Mouse (Mus musculus) thymus, adult 2 months (tissue): ENCODE results near the gene Zfp385b. TPM values are rescaled to one million over a fixed set of nuclear protein-coding genes. Genes with fewer than 3 reads are reported as not detected.

ENCODE experiments used
- DNase-seq: peaks from one replicate; pipeline ENCODE4 v3.0.0; 2021
- H3K27ac ChIP-seq: fragments of 200-500 bp; 2 replicates; pipeline ENCODE4 v1.5.1; 2012; ENCODE audit warnings: low read length, control low read depth; ENCODE audit not compliant: control insufficient read depth, insufficient read depth
- H3K27me3 ChIP-seq: fragments of 200-500 bp; 2 replicates; pipeline ENCODE4 v1.6.1; 2012; ENCODE audit warnings: mild to moderate bottlenecking, low read length, moderate library complexity, mixed read lengths; ENCODE audit not compliant: control insufficient read depth, insufficient read depth
- H3K36me3 ChIP-seq: fragments of 200-500 bp; 2 replicates; pipeline ENCODE4 v1.6.1; 2012; ENCODE audit warnings: mild to moderate bottlenecking, low read length, moderate library complexity; ENCODE audit not compliant: control insufficient read depth, insufficient read depth
- H3K4me1 ChIP-seq: fragments of 200-500 bp; replicated peaks from 2 replicates; pipeline ENCODE4 v1.6.1; 2012; ENCODE audit warnings: low read length; ENCODE audit not compliant: control insufficient read depth, insufficient read depth
- H3K4me3 ChIP-seq: fragments of 200-500 bp; 2 replicates; pipeline ENCODE4 v1.5.1; 2012; ENCODE audit warnings: mild to moderate bottlenecking, low read length, control low read depth, moderate library complexity; ENCODE audit not compliant: control insufficient read depth, insufficient read depth
- CTCF ChIP-seq: fragments of 200-500 bp; IDR thresholded peaks from 2 replicates; pipeline ENCODE4 v1.5.1; 2012; ENCODE audit warnings: mild to moderate bottlenecking, control low read depth, low read length, moderate library complexity, borderline replicate concordance; ENCODE audit not compliant: control insufficient read depth, poor library complexity, insufficient read depth; ENCODE audit errors: extremely low read depth
- POLR2A ChIP-seq: fragments of 200-500 bp; IDR thresholded peaks from 2 replicates; pipeline ENCODE4 v1.6.1; 2012; ENCODE audit warnings: mild to moderate bottlenecking, low read length, control low read depth, moderate library complexity; ENCODE audit not compliant: control insufficient read depth, poor library complexity, insufficient read depth; ENCODE audit errors: extremely low read depth
- WGBS: fragments of 180-500 bp; shearing (Covaris S2); methylation state at CpG from one replicate; pipeline ENCODE4 v1.1.7; 2018; 5-methylcytosine and 5-hydroxymethylcytosine counted together
- polyA plus RNA-seq: library from polyadenylated mRNA; depleted of rRNA; stranded (reverse); fragments of >200 nt; gene quantifications from 2 replicates; pipeline ENCODE4 v1.2.3, GENCODE M21; 2012

Zfp385b gene
- polyA plus RNA-seq, 1 experiment, result 0.84 TPM

- no peaks in the 10 kb centered on the region for H3K27me3 ChIP-seq
- no peaks in the 10 kb centered on the region for H3K36me3 ChIP-seq
- H3K27ac ChIP-seq, result no peak overlapping the region
- H3K4me3 ChIP-seq, result no peak overlapping the region
- H3K4me1 ChIP-seq, result no peaks in the 10 kb centered on the region
- TF ChIP-seq POLR2A (no peak), CTCF (no peak)
- DNase-seq, result no peak
- 87% methylated on average over 8 of the region's 8 CpGs for WGBS
Measured at GRCm38 (mm10) chr2:77770056-77770697, 49.3 kb downstream of the Zfp385b start.

- Histone ChIP-seq H3K4me1 (no peaks in the 10 kb centered on the region), H3K27me3 (no peaks in the 10 kb centered on the region), H3K36me3 (no peaks in the 10 kb centered on the region), H3K27ac (no peak overlapping the region), H3K4me3 (no peak overlapping the region)
- no peak for TF ChIP-seq POLR2A
- no peak for TF ChIP-seq CTCF
- WGBS, result 89% methylated on average over 17 of the region's 17 CpGs
- no peak for DNase-seq
Measured at GRCm38 (mm10) chr2:77768321-77768886, 51.0 kb downstream of the Zfp385b start.

GRCm38 (mm10) chr2:77761967-77762366 lies 57.5 kb downstream of the Zfp385b start:
- Histone ChIP-seq H3K27me3 (no peaks in the 10 kb centered on the region), H3K4me1 (no peaks in the 10 kb centered on the region), H3K36me3 (no peaks in the 10 kb centered on the region), H3K27ac (no peak overlapping the region), H3K4me3 (no peak overlapping the region)
- 93% methylated on average over 8 of the region's 8 CpGs for WGBS
- no peak for TF ChIP-seq POLR2A
- no peak for TF ChIP-seq CTCF
- no peak for DNase-seq

GRCm38 (mm10) chr2:77758403-77759071 lies 60.9 kb downstream of the Zfp385b start:
- no peak for DNase-seq
- H3K27ac ChIP-seq, result no peak overlapping the region
- H3K4me1 ChIP-seq, result no peaks in the 10 kb centered on the region
- 87% methylated on average over 15 of the region's 15 CpGs for WGBS
- H3K4me3 ChIP-seq, result no peak overlapping the region
- no peaks in the 10 kb centered on the region for H3K27me3 ChIP-seq
- no peaks in the 10 kb centered on the region for H3K36me3 ChIP-seq
- TF ChIP-seq CTCF (no peak), POLR2A (no peak)

- 83% methylated on average over 4 of the region's 4 CpGs for WGBS
- no peaks in the 10 kb centered on the region for H3K4me1 ChIP-seq
- no peak for DNase-seq
- no peaks in the 10 kb centered on the region for H3K27me3 ChIP-seq
- H3K27ac ChIP-seq, result no peak overlapping the region
- no peak for TF ChIP-seq CTCF
- no peak for TF ChIP-seq POLR2A
- no peak overlapping the region for H3K4me3 ChIP-seq
- no peaks in the 10 kb centered on the region for H3K36me3 ChIP-seq
Measured at GRCm38 (mm10) chr2:77752491-77752890, 66.9 kb downstream of the Zfp385b start.

- H3K4me3 ChIP-seq, result no peak overlapping the region
- no peak for DNase-seq
- TF ChIP-seq CTCF, result no peak
- TF ChIP-seq POLR2A, result no peak
- 9% methylated on average over 3 of the region's 3 CpGs for WGBS
- no peaks in the 10 kb centered on the region for H3K36me3 ChIP-seq
- H3K27ac ChIP-seq, result no peak overlapping the region
- H3K4me1 ChIP-seq, result no peaks in the 10 kb centered on the region
- H3K27me3 ChIP-seq, result no peaks in the 10 kb centered on the region
Measured at GRCm38 (mm10) chr2:77749631-77750030, 69.8 kb downstream of the Zfp385b start.

GRCm38 (mm10) chr2:77746417-77746816 lies 73.0 kb downstream of the Zfp385b start:
- no peak for TF ChIP-seq POLR2A
- no peak for TF ChIP-seq CTCF

More at GRCm38 (mm10) chr2:77746417-77746816, 73.0 kb downstream of the Zfp385b start:
- Histone ChIP-seq H3K27me3 (no peaks in the 10 kb centered on the region), H3K4me1 (no peaks in the 10 kb centered on the region), H3K27ac (no peak overlapping the region), H3K36me3 (no peaks in the 10 kb centered on the region), H3K4me3 (no peak overlapping the region)
- 92% methylated on average over 5 of the region's 5 CpGs for WGBS
- DNase-seq, result no peak
